Mouse (Mus musculus) ES-E14 (cell line): ENCODE data around the gene Fbxo39. TPM values are rescaled to one million over a fixed set of nuclear protein-coding genes. Genes with fewer than 3 reads are reported as not detected.
A peak's percentile ranks its signal among the peaks of the same experiment; 100 is the strongest.
"Not testable (repeated sequence)": the region's sequence is repeated elsewhere in the genome, so short reads cannot be mapped to it uniquely, and the experiment has no call there.

Experiments
- DNase-seq: peaks from one replicate; pipeline ENCODE4 v3.0.0-alpha.2; 2013; ENCODE audit warnings: low read depth, low spot score
- H3K27ac ChIP-seq: 2 replicates; pipeline ENCODE4 v1.5.1; 2012; ENCODE audit warnings: low read depth, mild to moderate bottlenecking, low read length, moderate library complexity, mixed read lengths; ENCODE audit not compliant: poor library complexity, insufficient read depth, severe bottlenecking
- H3K36me3 ChIP-seq: 2 replicates; pipeline ENCODE4 v1.6.1; 2012; ENCODE audit warnings: mild to moderate bottlenecking, low read length, moderate library complexity, mixed read lengths; ENCODE audit not compliant: control insufficient read depth, poor library complexity, insufficient read depth, severe bottlenecking
- H3K4me1 ChIP-seq, 2 experiments: fragments of 150-350 bp in 1 of 2; sonication (generic) in 1 of 2; 2 replicates each; pipeline ENCODE4 v1.6.1; 2012; ENCODE audit warnings: low read length in 2 of 2, mild to moderate bottlenecking in 1 of 2, mixed read lengths in 1 of 2; ENCODE audit not compliant: control insufficient read depth in 2 of 2, insufficient read depth in 2 of 2, poor library complexity in 1 of 2
- H3K4me3 ChIP-seq, 2 experiments: fragments of 150-350 bp in 1 of 2; sonication (generic) in 1 of 2; 2 replicates each; pipeline ENCODE4 v1.5.1; 2012; ENCODE audit warnings: low read length in 2 of 2, low read depth in 1 of 2, mild to moderate bottlenecking in 1 of 2, mixed read lengths in 1 of 2; ENCODE audit not compliant: insufficient read depth in 1 of 2, poor library complexity in 1 of 2, severe bottlenecking in 1 of 2
- H3K9ac ChIP-seq: 2 replicates; pipeline ENCODE4 v1.6.1; 2012; ENCODE audit warnings: low read depth, mild to moderate bottlenecking, low read length, mixed read lengths; ENCODE audit not compliant: poor library complexity, insufficient read depth, severe bottlenecking
- H3K9me3 ChIP-seq: fragments of 150-350 bp; sonication (generic); 2 replicates; pipeline ENCODE4 v1.6.1; 2012; ENCODE audit warnings: low read depth, mild to moderate bottlenecking, low read length; ENCODE audit not compliant: control insufficient read depth, insufficient read depth
- CHD2 ChIP-seq: IDR thresholded peaks from 2 replicates; pipeline ENCODE4 v1.6.1; 2014; ENCODE audit warnings: mild to moderate bottlenecking, low read depth, low read length, inconsistent platforms
- HCFC1 ChIP-seq: IDR thresholded peaks from 2 replicates; pipeline ENCODE4 v1.6.1; 2012; ENCODE audit warnings: low read length, inconsistent platforms, borderline replicate concordance; ENCODE audit not compliant: insufficient read depth
- MAFK ChIP-seq: IDR thresholded peaks from 2 replicates; pipeline ENCODE4 v1.6.1; 2014; ENCODE audit warnings: mild to moderate bottlenecking, low read depth, low read length, inconsistent platforms; ENCODE audit not compliant: insufficient read depth
- ZC3H11A ChIP-seq: IDR thresholded peaks from 2 replicates; pipeline ENCODE4 v1.6.1; 2012; ENCODE audit warnings: low read depth, mild to moderate bottlenecking, inconsistent platforms, low read length, borderline replicate concordance
- ZNF384 ChIP-seq: IDR thresholded peaks from 2 replicates; pipeline ENCODE4 v1.6.1; 2012; ENCODE audit warnings: low read depth, low read length, inconsistent platforms
- in situ Hi-C, 2 experiments: fragments of 600-800 bp; cut with MboI; formaldehyde crosslinking; loops; one replicate each; pipeline ENCODE4 v1.15.1; 2025; ENCODE audit warnings: low sequenced_read_pairs in 2 of 2, inconsistent platforms in 1 of 2; ENCODE audit not compliant: unreplicated experiment in 2 of 2
- total RNA-seq: library from RNA; depleted of rRNA; stranded (reverse); fragments of 300-350 nt; gene quantifications from 2 replicates; pipeline ENCODE4 v1.2.3, GENCODE M21; 2012

The Fbxo39 gene
- total RNA-seq, 1 experiment: 0.13 TPM

- TF ChIP-seq CHD2: no peak
- TF ChIP-seq ZNF384: no peak
- TF ChIP-seq HCFC1: no peak
- TF ChIP-seq MAFK: no peak
- DNase-seq: no peak
- H3K4me1 ChIP-seq: no peaks in the 10 kb centered on the region
These were observed 22.5 kb downstream of the Fbxo39 start for GRCm38 (mm10) chr11:72336726-72337125.

GRCm38 (mm10) chr11:72338437-72338871, 24.2 kb downstream of the Fbxo39 start:
- no peak overlapping the region for H3K4me3 ChIP-seq
- H3K4me1 ChIP-seq: peaks cover 0 to 3% of the 10 kb centered on the region in 2 experiments; a peak in 1 of 4 replicates
- no peak for TF ChIP-seq CHD2
- TF ChIP-seq MAFK: no peak
- no peak for TF ChIP-seq HCFC1
- no peak for TF ChIP-seq ZNF384
- TF ChIP-seq ZC3H11A: no peak

More at GRCm38 (mm10) chr11:72336726-72337125, 22.5 kb downstream of the Fbxo39 start:
- in situ Hi-C loops: loop anchor here in 1 of 2 experiments (5.0 kb wide), 1 partner anchor 119 kb away; the partner anchor contains the start of gene Med31
- Histone ChIP-seq H3K4me3 (no peak overlapping the region), H3K9ac (no peak overlapping the region), H3K36me3 (no peaks in the 10 kb centered on the region), H3K9me3 (no peaks in the 10 kb centered on the region), H3K27ac (no peak overlapping the region)

GRCm38 (mm10) chr11:72339716-72340115, 25.5 kb downstream of the Fbxo39 start:
- in situ Hi-C loops: loop anchor here in 1 of 2 experiments (5.0 to 10.0 kb wide), 2 partner anchors 122 to 225 kb away; partner anchors contain the start of gene Med31
- no peak overlapping the region for H3K4me3 ChIP-seq
- H3K27ac ChIP-seq: no peak overlapping the region
- no peaks in the 10 kb centered on the region for H3K36me3 ChIP-seq
- H3K9me3 ChIP-seq: no peaks in the 10 kb centered on the region
- no peak overlapping the region for H3K9ac ChIP-seq
- peaks cover 0 to 4% of the 10 kb centered on the region in 2 experiments; a peak in 1 of 4 replicates for H3K4me1 ChIP-seq
- DNase-seq: no peak
- no peak for TF ChIP-seq HCFC1
- no peak for TF ChIP-seq ZC3H11A
- no peak for TF ChIP-seq MAFK
- no peak for TF ChIP-seq ZNF384
- TF ChIP-seq CHD2: no peak

More at GRCm38 (mm10) chr11:72338437-72338871, 24.2 kb downstream of the Fbxo39 start:
- no peak for DNase-seq
- Histone ChIP-seq H3K36me3 (no peaks in the 10 kb centered on the region), H3K9me3 (no peaks in the 10 kb centered on the region), H3K27ac (no peak overlapping the region), H3K9ac (no peak overlapping the region)
- in situ Hi-C loops: loop anchor here in 1 of 2 experiments (5.0 kb wide), 1 partner anchor 121 kb away; the partner anchor contains the start of gene Med31

- in situ Hi-C loops: loop anchor here in 1 of 2 experiments (10.0 kb wide), 1 partner anchor 222 kb away; no protein-coding TSS in a partner anchor
- H3K27ac ChIP-seq: no peak overlapping the region
- no peak overlapping the region for H3K9ac ChIP-seq
- DNase-seq: peak; percentile 71
- no peaks in the 10 kb centered on the region for H3K9me3 ChIP-seq
- peaks cover 0 to 6% of the 10 kb centered on the region in 2 experiments; a peak in 1 of 4 replicates for H3K4me1 ChIP-seq
- no peaks in the 10 kb centered on the region for H3K36me3 ChIP-seq
- TF ChIP-seq ZC3H11A (peak; percentile 89; the same call in 1 of the 2 replicates), CHD2 (no peak)
- no peak overlapping the region for H3K4me3 ChIP-seq
These were observed 28.4 kb downstream of the Fbxo39 start for GRCm38 (mm10) chr11:72342549-72343237.

GRCm38 (mm10) chr11:72343238-72343625, 29.0 kb downstream of the Fbxo39 start:
- not testable (repeated sequence) for H3K36me3 ChIP-seq, H3K4me3 ChIP-seq, H3K27ac ChIP-seq, DNase-seq, H3K4me1 ChIP-seq, H3K9ac ChIP-seq, H3K9me3 ChIP-seq
- in situ Hi-C loops: loop anchor here in 1 of 2 experiments (10.0 kb wide), 1 partner anchor 222 kb away; no protein-coding TSS in a partner anchor
